Mouse (Mus musculus): ENCODE data around the gene Lgalsl. TPM values are rescaled to one million over a fixed set of nuclear protein-coding genes. Genes with fewer than 3 reads are reported as not detected.

The Lgalsl gene
- total RNA-seq, 2 experiments from 2014 or later, result 80.7 to 82.0 TPM

- DNase-seq, result no peak
Measured at GRCm38 (mm10) chr11:20782620-20783019, 48.2 kb downstream of the Lgalsl start.

GRCm38 (mm10) chr11:20780312-20780711, 50.5 kb downstream of the Lgalsl start:
- DNase-seq, result no peak

GRCm38 (mm10) chr11:20778861-20779563, 51.8 kb downstream of the Lgalsl start:
- DNase-seq, result no peak

GRCm38 (mm10) chr11:20778298-20778697, 52.6 kb downstream of the Lgalsl start:
- DNase-seq, result no peak

GRCm38 (mm10) chr11:20776668-20777067, 54.2 kb downstream of the Lgalsl start:
- no peak for DNase-seq

Other genes starting within 250 kb of the Lgalsl start
- 10 to 100 TPM; 81.5 to 82.5 TPM for gene Aftph, start 89.5 kb downstream of the Lgalsl start, total RNA-seq (2021)